Mouse (Mus musculus): ENCODE data around the gene Ass1. TPM values are rescaled to one million over a fixed set of nuclear protein-coding genes. Genes with fewer than 3 reads are reported as not detected.

Ass1 gene
- polyA plus RNA-seq, 1 experiment = 212 TPM

GRCm38 (mm10) chr2:31551971-31552370 is 82.0 kb downstream of the Ass1 start:
- no peak overlapping the region for H3K4me3 ChIP-seq (ENCODE audit: insufficient read depth, low read length)
- no peaks in the 10 kb centered on the region for H3K4me1 ChIP-seq (ENCODE audit: control insufficient read depth, insufficient read depth, low read length)
- no peak overlapping the region for H3K27ac ChIP-seq (ENCODE audit: insufficient read depth, low read length)
- TF ChIP-seq POLR2A (IDR thresholded peaks at IDR 0.05; ENCODE audit: low read depth, low read length) = no peak
- no peak for TF ChIP-seq CTCF (IDR thresholded peaks at IDR 0.05; ENCODE audit: borderline replicate concordance, insufficient read depth, low read length)

GRCm38 (mm10) chr2:31554619-31555018 is 84.6 kb downstream of the Ass1 start:
- TF ChIP-seq CTCF (IDR thresholded peaks at IDR 0.05; ENCODE audit: borderline replicate concordance, insufficient read depth, low read length) = no peak
- no peak for TF ChIP-seq POLR2A (IDR thresholded peaks at IDR 0.05; ENCODE audit: low read depth, low read length)
- H3K4me1 ChIP-seq (ENCODE audit: control insufficient read depth, insufficient read depth, low read length) = no peaks in the 10 kb centered on the region
- H3K4me3 ChIP-seq (ENCODE audit: insufficient read depth, low read length) = no peak overlapping the region
- no peak overlapping the region for H3K27ac ChIP-seq (ENCODE audit: insufficient read depth, low read length)

Other genes with a start within 250 kb of the Ass1 start
- 43.6 and 53.2 TPM in 2 replicates for gene Ncs1, start 224.4 kb upstream of the Ass1 start, polyA plus RNA-seq (2011; ENCODE audit: insufficient read length, low read depth, missing spikeins)
- 0.49 and 2.0 TPM in 2 replicates for gene Hmcn2, start 155.8 kb upstream of the Ass1 start, polyA plus RNA-seq (2011; ENCODE audit: insufficient read length, low read depth, missing spikeins)
- 73.6 and 83.4 TPM in 2 replicates for gene Fubp3, start 102.4 kb downstream of the Ass1 start, polyA plus RNA-seq (2011; ENCODE audit: insufficient read length, low read depth, missing spikeins)
- not detected in 2 replicates for gene Prdm12, start 169.8 kb downstream of the Ass1 start, polyA plus RNA-seq (2011; ENCODE audit: insufficient read length, low read depth, missing spikeins)
- gene Exosc2, start 200.5 kb downstream of the Ass1 start, polyA plus RNA-seq (2011; ENCODE audit: insufficient read length, low read depth, missing spikeins) = 23.1 and 24.9 TPM in 2 replicates
- 58.9 and 61.6 TPM in 2 replicates for gene Abl1, start 218.2 kb downstream of the Ass1 start, polyA plus RNA-seq (2011; ENCODE audit: insufficient read length, low read depth, missing spikeins)